Mouse (Mus musculus) kidney, postnatal 0 days (tissue): ENCODE measurements around the gene Gse1. TPM values are rescaled to one million over a fixed set of nuclear protein-coding genes. Genes with fewer than 3 reads are reported as not detected.

Experiments used
- ATAC-seq: fragments of 200-750 bp; cut with Nextera tagmentation; replicated peaks from 2 replicates; pipeline ENCODE4 v1.8.0; 2017; ENCODE audit warnings: low read depth, moderate number of reproducible peaks, moderate TSS enrichment, moderate library complexity; ENCODE audit not compliant: low FRiP score
- DNase-seq: peaks from one replicate; pipeline ENCODE4 v3.0.0-alpha.2; 2016; ENCODE audit warnings: low spot score
- H3K27ac ChIP-seq: fragments of 300-500 bp; sonication (generic); 2 replicates; pipeline ENCODE4 v1.5.1; 2014; ENCODE audit warnings: mild to moderate bottlenecking
- H3K27me3 ChIP-seq: fragments of 300-500 bp; sonication (generic); 2 replicates; pipeline ENCODE4 v1.6.1; 2014; ENCODE audit warnings: low read length, mixed read lengths; ENCODE audit not compliant: insufficient read depth
- H3K36me3 ChIP-seq: fragments of 300-500 bp; sonication (generic); 2 replicates; pipeline ENCODE4 v1.6.1; 2014; ENCODE audit warnings: low read length, mixed read lengths; ENCODE audit not compliant: insufficient read depth
- H3K4me1 ChIP-seq: fragments of 300-500 bp; sonication (generic); replicated peaks from 2 replicates; pipeline ENCODE4 v1.6.1; 2014; ENCODE audit warnings: antibody characterized with exemption, low read length, mixed read lengths; ENCODE audit not compliant: insufficient read depth
- H3K4me2 ChIP-seq: fragments of 300-500 bp; sonication (generic); 2 replicates; pipeline ENCODE4 v1.6.1; 2014; ENCODE audit warnings: mild to moderate bottlenecking, low read length, moderate library complexity, mixed read lengths
- H3K4me3 ChIP-seq: fragments of 300-500 bp; sonication (generic); replicated peaks from 2 replicates; pipeline ENCODE4 v1.5.1; 2014; ENCODE audit warnings: low read depth, low read length
- H3K9ac ChIP-seq: fragments of 300-500 bp; sonication (generic); 2 replicates; pipeline ENCODE4 v1.6.1; 2014; ENCODE audit warnings: low read depth, low read length
- H3K9me3 ChIP-seq: fragments of 300-500 bp; sonication (generic); replicated peaks from 2 replicates; pipeline ENCODE4 v1.6.1; 2016; ENCODE audit warnings: low read length, inconsistent platforms, mixed read lengths
- CTCF ChIP-seq: IDR thresholded peaks from 2 replicates; pipeline ENCODE4 v1.5.1; 2016; ENCODE audit warnings: antibody characterized with exemption, low read depth, mild to moderate bottlenecking, moderate library complexity
- WGBS: fragments of 180-500 bp; shearing (Covaris S2); extraction: QIAGEN DNeasy Blood & Tissue Kit; methylation state at CpG from one replicate; pipeline ENCODE4 v1.1.7; 2014; 5-methylcytosine and 5-hydroxymethylcytosine counted together
- polyA plus RNA-seq: library from polyadenylated mRNA; unstranded; fragments of >200 nt; fragmentation: Nextera tagmentation; extraction: Ambion mirVana; gene quantifications from 2 replicates; pipeline ENCODE4 v1.2.1, GENCODE M21; 2015

The Gse1 gene
- polyA plus RNA-seq, 1 experiment from 2014 or later, result 8.4 TPM

DNA sequence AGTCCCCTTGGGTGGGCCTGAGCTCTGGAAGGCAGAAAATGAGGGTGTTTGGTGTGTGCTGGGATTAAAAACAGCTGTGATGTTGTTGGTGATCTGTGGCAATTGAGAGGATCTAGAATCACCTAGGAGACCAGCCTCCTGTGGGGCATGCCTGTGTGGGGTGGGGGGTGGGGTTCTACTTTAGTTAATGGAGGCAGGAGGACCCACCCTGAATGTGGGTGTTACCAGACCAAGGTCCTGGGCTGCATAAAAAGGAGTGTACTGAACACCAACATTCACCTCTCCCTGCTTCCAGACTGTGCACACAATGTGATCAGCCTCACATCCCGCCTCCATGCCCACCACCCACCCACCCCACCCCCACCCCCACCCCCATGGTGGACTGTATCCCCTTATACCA lies 200.9 kb downstream of the Gse1 start:
- no peak overlapping the region for H3K27ac ChIP-seq
- no peaks in the 10 kb centered on the region for H3K36me3 ChIP-seq
- peaks cover 31% of the 10 kb centered on the region; the same call in 1 of the 2 replicates for H3K4me1 ChIP-seq
- no peak overlapping the region for H3K4me3 ChIP-seq
- WGBS, result 100% methylated on average over 1 of the region's 1 CpGs
- no peak for DNase-seq
- H3K9ac ChIP-seq, result no peak overlapping the region
- H3K4me2 ChIP-seq, result no peak overlapping the region
- ATAC-seq, result no peak
- no peak for TF ChIP-seq CTCF
- no peaks in the 10 kb centered on the region for H3K9me3 ChIP-seq
- no peaks in the 10 kb centered on the region for H3K27me3 ChIP-seq

DNA sequence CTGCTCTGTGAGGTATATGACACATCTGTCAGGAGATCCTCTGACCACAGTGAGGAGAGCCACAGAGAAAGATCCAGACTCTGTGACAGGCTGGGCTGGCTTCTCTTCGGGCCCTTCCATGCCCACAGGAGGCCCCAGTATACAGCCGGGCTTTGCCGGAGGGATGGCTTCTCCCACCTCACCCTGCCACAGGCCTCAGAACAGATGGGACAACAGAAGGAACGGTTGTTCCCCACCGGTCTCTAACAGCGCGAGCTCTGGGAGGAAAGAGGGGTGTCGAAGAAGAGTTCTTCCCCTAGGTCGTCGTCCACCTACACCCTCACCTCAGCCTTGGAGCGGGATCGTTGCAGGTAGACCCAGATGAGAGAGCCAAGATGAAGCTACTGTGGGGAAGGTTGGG lies 202.8 kb downstream of the Gse1 start:
- H3K27ac ChIP-seq, result no peak overlapping the region
- DNase-seq (no peak), ATAC-seq (no peak)
- no peak overlapping the region for H3K4me3 ChIP-seq
- no peaks in the 10 kb centered on the region for H3K27me3 ChIP-seq
- no peak for TF ChIP-seq CTCF
- H3K36me3 ChIP-seq, result no peaks in the 10 kb centered on the region
- no peak overlapping the region for H3K4me2 ChIP-seq
- no peak overlapping the region for H3K9ac ChIP-seq
- 91% methylated on average over 12 of the region's 12 CpGs for WGBS
- no peaks in the 10 kb centered on the region for H3K9me3 ChIP-seq
- H3K4me1 ChIP-seq, result peaks cover 15% of the 10 kb centered on the region; the same call in 1 of the 2 replicates

DNA sequence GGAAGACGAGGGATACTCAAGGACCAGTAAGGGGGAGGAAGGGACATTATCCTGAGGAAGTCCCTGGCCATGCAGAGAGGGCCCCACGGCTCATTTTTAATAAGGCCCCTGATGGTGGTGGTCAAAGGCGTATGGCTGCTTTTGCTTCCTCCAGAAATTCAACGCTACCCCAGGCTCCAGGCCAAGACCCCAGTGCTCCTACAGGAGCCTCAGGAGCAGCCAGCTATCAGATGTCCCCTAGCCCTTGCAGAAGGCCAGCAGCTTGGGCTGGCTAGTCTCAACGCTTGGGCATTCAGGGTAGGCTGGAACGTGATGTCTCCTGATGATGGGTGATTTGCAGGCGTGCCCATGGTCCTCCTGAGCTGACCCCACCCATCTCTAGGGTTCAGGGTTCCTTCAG lies 204.2 kb downstream of the Gse1 start:
- ATAC-seq, result no peak
- H3K27me3 ChIP-seq, result no peaks in the 10 kb centered on the region
- no peak for TF ChIP-seq CTCF
- no peak overlapping the region for H3K4me3 ChIP-seq
- WGBS, result 66% methylated on average over 7 of the region's 7 CpGs
- no peaks in the 10 kb centered on the region for H3K36me3 ChIP-seq
- H3K9ac ChIP-seq, result no peak overlapping the region
- peaks cover 12% of the 10 kb centered on the region for H3K4me1 ChIP-seq
- no peak overlapping the region for H3K27ac ChIP-seq
- no peak for DNase-seq
- no peak overlapping the region for H3K4me2 ChIP-seq
- no peaks in the 10 kb centered on the region for H3K9me3 ChIP-seq

GRCm38 (mm10) chr8:120433143-120433542 lies 204.9 kb downstream of the Gse1 start:
- H3K27me3 ChIP-seq, result no peaks in the 10 kb centered on the region
- H3K4me1 ChIP-seq, result peaks cover 19% of the 10 kb centered on the region
- H3K27ac ChIP-seq, result no peak overlapping the region
- 79% methylated on average over 7 of the region's 7 CpGs for WGBS
- H3K9ac ChIP-seq, result no peak overlapping the region
- no peak for ATAC-seq
- no peak for DNase-seq
- no peaks in the 10 kb centered on the region for H3K36me3 ChIP-seq
- no peak overlapping the region for H3K4me2 ChIP-seq
- H3K4me3 ChIP-seq, result no peak overlapping the region
- TF ChIP-seq CTCF, result no peak
- no peaks in the 10 kb centered on the region for H3K9me3 ChIP-seq

DNA sequence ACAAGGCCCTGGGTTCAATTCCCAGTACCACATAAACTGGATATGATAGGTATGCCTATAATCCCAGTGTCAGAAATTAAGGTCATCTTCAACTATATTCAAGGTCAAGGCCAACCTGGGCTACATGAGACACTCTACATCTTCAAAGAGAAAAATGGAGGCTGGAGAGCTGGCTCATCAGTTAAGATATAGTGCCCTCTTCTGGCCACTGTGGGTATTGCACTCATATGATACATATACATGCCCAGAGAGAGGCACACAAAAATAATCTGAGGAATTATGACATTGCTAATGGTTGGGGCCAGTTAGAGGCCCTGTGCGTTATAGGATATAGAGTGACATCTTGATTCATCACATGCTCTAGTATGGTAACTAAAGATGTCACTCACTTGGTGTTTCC lies 205.5 kb downstream of the Gse1 start:
- ATAC-seq (no peak), DNase-seq (no peak)
- H3K9me3 ChIP-seq, result no peaks in the 10 kb centered on the region
- no peaks in the 10 kb centered on the region for H3K36me3 ChIP-seq
- H3K4me2 ChIP-seq, result no peak overlapping the region
- 80% methylated on average over 1 of the region's 1 CpGs for WGBS
- no peak overlapping the region for H3K27ac ChIP-seq
- H3K4me1 ChIP-seq, result peaks cover 22% of the 10 kb centered on the region
- peak; percentile 58 for TF ChIP-seq CTCF
- no peak overlapping the region for H3K9ac ChIP-seq
- no peak overlapping the region for H3K4me3 ChIP-seq
- no peaks in the 10 kb centered on the region for H3K27me3 ChIP-seq

- no peak overlapping the region for H3K4me2 ChIP-seq
- no peak for ATAC-seq
- no peak overlapping the region for H3K27ac ChIP-seq
- peaks cover 33% of the 10 kb centered on the region for H3K4me1 ChIP-seq
- H3K27me3 ChIP-seq, result no peaks in the 10 kb centered on the region
- H3K9ac ChIP-seq, result no peak overlapping the region
- no peaks in the 10 kb centered on the region for H3K9me3 ChIP-seq
- DNase-seq, result no peak
- 94% methylated on average over 15 of the region's 15 CpGs for WGBS
- H3K4me3 ChIP-seq, result no peak overlapping the region
- no peak for TF ChIP-seq CTCF
- H3K36me3 ChIP-seq, result no peaks in the 10 kb centered on the region
Observed at GRCm38 (mm10) chr8:120435781-120436180, 207.5 kb downstream of the Gse1 start.

DNA sequence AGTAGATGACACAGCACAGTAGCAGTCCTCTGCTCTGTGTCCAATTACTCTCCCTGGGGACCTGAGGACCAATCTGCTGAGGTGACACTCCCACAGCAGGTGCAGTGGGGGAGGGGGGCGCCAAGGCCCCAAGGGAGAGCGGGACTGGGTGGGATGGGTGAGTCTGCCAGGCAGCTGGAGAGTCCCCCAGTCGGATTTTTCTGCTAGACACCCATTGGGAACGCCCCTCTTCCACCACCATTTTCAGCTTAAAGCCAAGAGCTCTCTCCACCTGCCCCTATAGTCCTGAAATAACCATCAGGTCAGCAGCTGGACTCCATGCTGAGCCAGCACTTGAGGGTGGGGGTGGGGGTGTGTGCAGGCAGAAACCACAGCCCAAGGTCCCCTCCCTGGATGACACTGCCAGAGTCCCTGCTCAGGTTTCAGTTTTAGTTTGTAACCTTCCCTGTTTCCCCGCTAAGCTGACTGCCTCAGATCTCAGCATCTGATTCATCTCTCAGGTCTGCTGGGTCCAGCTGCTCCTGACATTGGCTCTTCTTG lies 208.3 kb downstream of the Gse1 start:
- peak overlapping the region; percentile 18; the same call in 1 of the 2 replicates for H3K9ac ChIP-seq
- peaks cover 36% of the 10 kb centered on the region for H3K4me1 ChIP-seq
- DNase-seq (peak; percentile 32), ATAC-seq (no peak)
- WGBS, result 50% methylated on average over 5 of the region's 5 CpGs
- no peak overlapping the region for H3K27ac ChIP-seq
- no peaks in the 10 kb centered on the region for H3K9me3 ChIP-seq
- no peak for TF ChIP-seq CTCF
- no peaks in the 10 kb centered on the region for H3K27me3 ChIP-seq
- H3K4me2 ChIP-seq, result no peak overlapping the region
- H3K4me3 ChIP-seq, result no peak overlapping the region
- no peaks in the 10 kb centered on the region for H3K36me3 ChIP-seq
